Mouse (Mus musculus): Measurements from ENCODE around the gene Kcnn3. TPM values are rescaled to one million over a fixed set of nuclear protein-coding genes. Genes with fewer than 3 reads are reported as not detected.
A peak's percentile ranks its signal among the peaks of the same experiment; 100 is the strongest.

Gene Kcnn3
- polyA plus RNA-seq, 1 experiment from 2014 or later, result 4.0 TPM

DNA sequence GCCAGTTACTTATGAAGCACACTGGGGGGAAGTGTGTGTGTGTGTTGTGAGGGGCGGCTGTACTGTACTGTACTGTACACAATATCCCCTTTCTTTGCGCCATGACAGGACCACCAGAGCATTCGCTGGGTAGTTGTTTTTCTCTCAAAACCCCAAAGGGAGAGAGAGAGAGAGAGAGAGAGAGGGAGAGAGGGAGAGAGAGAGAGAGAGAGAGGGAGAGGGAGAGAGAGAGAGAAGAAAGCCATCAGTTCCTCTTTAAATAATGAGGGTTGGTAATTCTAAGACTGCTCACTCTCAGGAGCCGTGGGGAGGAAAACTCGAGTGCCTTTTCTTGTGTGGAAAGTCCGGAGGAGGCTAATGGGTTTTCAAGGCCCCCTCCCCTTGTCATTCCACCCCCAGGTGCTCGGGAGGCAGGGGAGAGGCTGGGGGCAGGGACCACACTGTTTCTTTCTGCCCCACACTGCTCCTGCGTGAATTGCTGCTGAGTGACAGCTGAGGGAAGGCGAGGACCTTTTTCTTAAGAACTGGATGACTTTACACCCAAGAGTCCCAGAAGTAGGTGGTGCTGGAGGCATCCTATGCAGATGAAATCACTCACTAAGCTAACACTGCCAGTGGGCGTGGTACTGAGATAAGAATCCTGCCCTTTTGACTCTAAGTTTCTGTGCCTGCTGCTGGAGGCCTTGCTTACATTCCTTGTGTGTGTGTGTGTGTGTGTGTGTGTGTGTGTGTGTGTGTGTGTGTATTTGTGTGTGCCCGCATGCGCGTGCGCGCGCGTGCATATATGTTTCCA, 6.5 kb downstream of the Kcnn3 start:
- Histone ChIP-seq H3K27me3 (ENCODE audit: control insufficient read depth, insufficient read depth, low read length) (peaks cover 29% of the 10 kb centered on the region), H3K4me3 (ENCODE audit: low read length) (no peak overlapping the region), H3K27ac (ENCODE audit: low read length) (no peak overlapping the region), H3K36me3 (ENCODE audit: control insufficient read depth, insufficient read depth) (no peaks in the 10 kb centered on the region), H3K4me1 (ENCODE audit: control insufficient read depth, insufficient read depth, low read length) (peaks cover 5% of the 10 kb centered on the region; the same call in 1 of the 2 replicates), H3K9me3 (replicated peaks; ENCODE audit: control insufficient read depth, low read length) (no peaks in the 10 kb centered on the region), H3K9ac (ENCODE audit: low read length) (no peak overlapping the region), H3K4me2 (ENCODE audit: low read depth, low read length) (no peak overlapping the region)
- no peak for ATAC-seq (replicated peaks; ENCODE audit: extremely low read depth, insufficient read depth, low FRiP score)
- 59% methylated on average over 17 of the region's 17 CpGs for WGBS

DNA sequence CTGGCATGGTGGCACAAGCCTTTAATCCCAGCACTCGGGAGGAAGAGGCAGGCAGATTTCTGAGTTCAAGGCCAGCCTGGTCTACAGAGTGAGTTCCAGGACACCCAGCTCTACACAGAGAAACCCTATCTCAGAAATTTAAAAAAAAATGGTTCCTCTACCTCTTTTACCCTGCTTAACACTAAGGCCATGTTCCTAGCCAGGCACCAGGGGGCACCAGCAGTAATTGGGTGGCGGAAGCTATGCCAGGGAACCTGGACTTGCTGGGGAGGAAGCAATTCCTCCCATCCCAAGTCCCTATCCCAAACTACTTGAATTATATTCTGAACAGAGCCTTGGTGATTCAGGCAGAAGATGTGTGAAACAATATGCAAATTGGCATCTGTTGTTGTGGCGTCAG, 9.8 kb downstream of the Kcnn3 start:
- no peak for ATAC-seq (replicated peaks; ENCODE audit: extremely low read depth, insufficient read depth, low FRiP score)
- H3K9me3 ChIP-seq (replicated peaks; ENCODE audit: control insufficient read depth, low read length), result no peaks in the 10 kb centered on the region

DNA sequence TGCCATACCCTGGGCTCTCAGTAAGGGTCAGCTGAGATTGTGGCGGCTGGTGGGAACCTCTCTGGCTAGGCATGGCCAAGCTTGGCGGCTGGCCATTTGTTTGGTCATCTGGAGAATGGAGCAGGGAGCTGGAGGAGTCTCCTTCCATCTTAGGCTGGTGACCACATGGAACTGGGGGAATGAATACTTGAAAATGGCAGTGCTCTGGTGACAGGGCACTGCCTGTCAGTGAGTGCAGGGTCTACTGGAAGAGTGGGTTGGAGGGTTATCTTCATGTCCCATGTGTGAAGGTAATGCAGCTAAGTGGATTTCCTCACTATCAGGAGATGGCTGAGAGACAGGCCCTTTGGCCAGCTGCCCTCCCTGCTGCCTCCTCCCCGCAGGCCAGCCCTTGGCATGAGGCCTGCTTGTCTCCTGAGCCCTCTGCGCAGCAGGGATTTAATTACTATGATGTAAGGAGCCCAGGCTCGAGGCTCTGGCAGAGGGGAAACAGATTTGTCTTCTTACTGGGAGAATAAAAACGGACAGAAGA, 14.7 kb downstream of the Kcnn3 start:
- Histone ChIP-seq H3K9me3 (replicated peaks; ENCODE audit: control insufficient read depth, low read length) (no peaks in the 10 kb centered on the region), H3K4me3 (ENCODE audit: low read length) (no peak overlapping the region), H3K27me3 (ENCODE audit: control insufficient read depth, insufficient read depth, low read length) (peaks cover 10% of the 10 kb centered on the region), H3K4me1 (ENCODE audit: control insufficient read depth, insufficient read depth, low read length) (peaks cover 13% of the 10 kb centered on the region), H3K36me3 (ENCODE audit: control insufficient read depth, insufficient read depth) (no peaks in the 10 kb centered on the region), H3K9ac (ENCODE audit: low read length) (no peak overlapping the region), H3K4me2 (ENCODE audit: low read depth, low read length) (no peak overlapping the region), H3K27ac (ENCODE audit: low read length) (0 out of 2 replicates have a peak overlapping the region, but pooled peaks have one; percentile 4)
- 20% methylated on average over 6 of the region's 6 CpGs for WGBS
- peak; percentile 85 for ATAC-seq (replicated peaks; ENCODE audit: extremely low read depth, insufficient read depth, low FRiP score)

More for the DNA sequence above, 9.8 kb downstream of the Kcnn3 start:
- Histone ChIP-seq H3K4me2 (ENCODE audit: low read depth, low read length) (no peak overlapping the region), H3K4me3 (ENCODE audit: low read length) (no peak overlapping the region), H3K27ac (ENCODE audit: low read length) (no peak overlapping the region), H3K36me3 (ENCODE audit: control insufficient read depth, insufficient read depth) (no peaks in the 10 kb centered on the region), H3K9ac (ENCODE audit: low read length) (no peak overlapping the region), H3K27me3 (ENCODE audit: control insufficient read depth, insufficient read depth, low read length) (peaks cover 11% of the 10 kb centered on the region), H3K4me1 (ENCODE audit: control insufficient read depth, insufficient read depth, low read length) (peaks cover 7% of the 10 kb centered on the region)
- WGBS, result 82% methylated on average over 3 of the region's 3 CpGs

DNA sequence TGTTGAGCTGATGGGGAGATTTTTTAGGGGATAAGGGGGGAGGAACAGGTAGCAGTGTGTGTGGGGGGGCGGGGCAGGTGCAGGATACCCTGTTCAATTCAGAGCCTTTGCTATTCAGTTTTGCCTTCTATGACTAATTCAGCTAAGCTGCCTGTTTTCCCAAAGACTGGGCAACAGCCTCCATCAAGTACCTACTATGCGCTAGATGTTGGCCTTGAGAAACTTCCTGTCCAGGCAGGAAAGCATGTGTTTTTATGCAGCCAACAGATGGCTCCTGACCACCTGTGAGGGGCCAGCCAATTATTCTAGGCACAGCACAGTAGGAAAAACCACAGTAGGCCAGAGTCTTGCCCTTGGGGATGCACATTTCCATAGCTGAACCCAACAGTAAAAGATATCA, 15.2 kb downstream of the Kcnn3 start:
- Histone ChIP-seq H3K9ac (ENCODE audit: low read length) (no peak overlapping the region), H3K4me2 (ENCODE audit: low read depth, low read length) (no peak overlapping the region), H3K9me3 (replicated peaks; ENCODE audit: control insufficient read depth, low read length) (no peaks in the 10 kb centered on the region), H3K27ac (ENCODE audit: low read length) (no peak overlapping the region), H3K27me3 (ENCODE audit: control insufficient read depth, insufficient read depth, low read length) (peaks cover 10% of the 10 kb centered on the region), H3K36me3 (ENCODE audit: control insufficient read depth, insufficient read depth) (no peaks in the 10 kb centered on the region), H3K4me3 (ENCODE audit: low read length) (no peak overlapping the region), H3K4me1 (ENCODE audit: control insufficient read depth, insufficient read depth, low read length) (peaks cover 13% of the 10 kb centered on the region)
- 92% methylated on average over 2 of the region's 2 CpGs for WGBS
- no peak for ATAC-seq (replicated peaks; ENCODE audit: extremely low read depth, insufficient read depth, low FRiP score)

DNA sequence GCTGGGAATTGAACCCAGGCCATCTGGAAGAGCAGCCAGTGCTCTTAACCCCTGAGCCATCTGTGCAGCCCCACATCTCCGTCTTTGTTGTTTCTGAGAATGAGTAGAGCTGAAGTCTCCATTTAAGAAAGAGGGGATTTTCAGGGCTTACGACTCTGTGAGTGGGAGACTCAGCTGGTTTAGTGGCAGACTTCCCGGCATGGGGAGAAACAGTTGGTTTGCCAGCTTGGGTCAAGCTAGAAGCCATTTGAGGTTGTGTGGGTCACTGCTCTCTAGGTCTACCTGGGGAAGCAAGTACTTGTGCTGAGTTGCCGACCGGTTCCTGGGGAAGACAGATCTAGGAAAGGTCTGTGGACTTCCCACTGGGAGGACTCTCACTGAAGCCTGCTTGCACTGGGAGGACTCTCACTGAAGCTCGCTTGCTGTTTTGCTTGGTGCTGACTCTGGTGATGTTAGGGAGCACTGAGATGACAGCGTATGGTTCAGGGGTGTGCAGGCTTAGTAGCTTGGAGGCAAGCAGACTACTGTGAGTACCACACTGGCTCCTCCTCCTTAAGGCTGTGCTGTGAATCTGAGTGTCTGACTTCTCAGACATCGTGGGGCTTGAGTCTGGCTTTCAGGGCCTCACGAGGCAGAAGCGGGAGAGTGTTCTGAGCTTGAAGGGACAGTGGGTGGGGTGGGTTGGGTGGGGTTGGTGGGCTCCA, 19.2 kb downstream of the Kcnn3 start:
- Histone ChIP-seq H3K9ac (ENCODE audit: low read length) (no peak overlapping the region), H3K36me3 (ENCODE audit: control insufficient read depth, insufficient read depth) (no peaks in the 10 kb centered on the region), H3K4me3 (ENCODE audit: low read length) (no peak overlapping the region), H3K9me3 (replicated peaks; ENCODE audit: control insufficient read depth, low read length) (no peaks in the 10 kb centered on the region), H3K27me3 (ENCODE audit: control insufficient read depth, insufficient read depth, low read length) (peaks cover 7% of the 10 kb centered on the region; the same call in 1 of the 2 replicates), H3K4me1 (ENCODE audit: control insufficient read depth, insufficient read depth, low read length) (peaks cover 14% of the 10 kb centered on the region), H3K4me2 (ENCODE audit: low read depth, low read length) (no peak overlapping the region), H3K27ac (ENCODE audit: low read length) (no peak overlapping the region)
- WGBS, result 80% methylated on average over 10 of the region's 10 CpGs
- ATAC-seq (replicated peaks; ENCODE audit: extremely low read depth, insufficient read depth, low FRiP score), result no peak

DNA sequence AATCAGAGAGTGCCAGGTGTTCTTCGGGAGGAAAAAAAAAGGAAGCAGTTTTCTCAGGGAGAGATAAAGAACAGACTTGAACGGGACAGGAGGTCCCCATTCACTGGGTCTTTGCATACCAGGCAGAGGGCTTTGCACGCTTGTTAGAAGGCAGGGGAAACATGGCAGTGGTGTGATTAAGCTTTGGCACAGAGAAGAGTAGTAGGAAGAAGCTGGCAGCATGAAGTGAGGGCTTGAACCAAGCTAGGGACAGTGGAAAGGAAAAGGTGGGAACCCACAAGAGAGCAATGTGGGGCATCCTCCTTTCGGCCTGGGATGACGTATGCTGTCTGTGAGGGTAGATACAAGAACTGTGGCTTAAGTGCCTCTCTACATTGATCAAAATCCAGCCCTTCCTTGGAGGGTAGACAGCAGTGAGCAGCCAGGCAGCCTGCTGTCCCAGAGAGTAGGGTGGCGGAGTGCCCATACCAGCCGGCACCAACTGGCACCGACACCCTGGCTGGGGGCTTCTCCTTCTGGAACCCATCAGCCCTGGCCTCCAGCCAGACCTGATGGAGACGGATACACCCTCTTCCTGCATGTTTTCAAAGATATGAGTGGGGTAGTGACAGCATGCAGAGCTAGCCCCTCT, 19.9 kb downstream of the Kcnn3 start:
- Histone ChIP-seq H3K4me2 (ENCODE audit: low read depth, low read length) (no peak overlapping the region), H3K27me3 (ENCODE audit: control insufficient read depth, insufficient read depth, low read length) (peaks cover 7% of the 10 kb centered on the region; the same call in 1 of the 2 replicates), H3K9ac (ENCODE audit: low read length) (no peak overlapping the region), H3K4me1 (ENCODE audit: control insufficient read depth, insufficient read depth, low read length) (peaks cover 7% of the 10 kb centered on the region), H3K4me3 (ENCODE audit: low read length) (no peak overlapping the region), H3K9me3 (replicated peaks; ENCODE audit: control insufficient read depth, low read length) (no peaks in the 10 kb centered on the region), H3K27ac (ENCODE audit: low read length) (no peak overlapping the region), H3K36me3 (ENCODE audit: control insufficient read depth, insufficient read depth) (no peaks in the 10 kb centered on the region)
- WGBS, result 37% methylated on average over 8 of the region's 9 CpGs
- no peak for ATAC-seq (replicated peaks; ENCODE audit: extremely low read depth, insufficient read depth, low FRiP score)

DNA sequence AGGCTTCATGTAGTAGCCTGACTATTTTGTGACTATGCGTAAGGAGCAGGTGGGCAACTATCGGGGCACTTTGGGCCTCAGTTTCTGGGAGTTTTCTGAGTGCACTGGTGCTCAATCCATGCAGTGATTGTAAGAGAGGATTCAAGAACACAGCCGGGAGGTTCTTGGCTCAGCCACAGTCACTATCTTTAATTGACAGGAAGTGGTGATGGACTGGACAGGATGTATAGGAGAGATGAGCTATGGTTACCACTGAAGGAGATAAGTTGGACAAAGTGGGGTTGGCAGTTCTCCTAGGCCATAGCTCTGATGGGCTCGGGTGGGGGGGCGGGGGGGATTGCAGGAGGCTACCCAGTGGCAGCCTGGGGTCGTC, 20.4 kb downstream of the Kcnn3 start:
- Histone ChIP-seq H3K4me2 (ENCODE audit: low read depth, low read length) (no peak overlapping the region), H3K36me3 (ENCODE audit: control insufficient read depth, insufficient read depth) (no peaks in the 10 kb centered on the region), H3K4me3 (ENCODE audit: low read length) (no peak overlapping the region), H3K27ac (ENCODE audit: low read length) (no peak overlapping the region), H3K9me3 (replicated peaks; ENCODE audit: control insufficient read depth, low read length) (no peaks in the 10 kb centered on the region), H3K4me1 (ENCODE audit: control insufficient read depth, insufficient read depth, low read length) (peaks cover 2% of the 10 kb centered on the region), H3K27me3 (ENCODE audit: control insufficient read depth, insufficient read depth, low read length) (peaks cover 7% of the 10 kb centered on the region; the same call in 1 of the 2 replicates), H3K9ac (ENCODE audit: low read length) (no peak overlapping the region)
- WGBS, result 62% methylated on average over 6 of the region's 6 CpGs
- no peak for ATAC-seq (replicated peaks; ENCODE audit: extremely low read depth, insufficient read depth, low FRiP score)

DNA sequence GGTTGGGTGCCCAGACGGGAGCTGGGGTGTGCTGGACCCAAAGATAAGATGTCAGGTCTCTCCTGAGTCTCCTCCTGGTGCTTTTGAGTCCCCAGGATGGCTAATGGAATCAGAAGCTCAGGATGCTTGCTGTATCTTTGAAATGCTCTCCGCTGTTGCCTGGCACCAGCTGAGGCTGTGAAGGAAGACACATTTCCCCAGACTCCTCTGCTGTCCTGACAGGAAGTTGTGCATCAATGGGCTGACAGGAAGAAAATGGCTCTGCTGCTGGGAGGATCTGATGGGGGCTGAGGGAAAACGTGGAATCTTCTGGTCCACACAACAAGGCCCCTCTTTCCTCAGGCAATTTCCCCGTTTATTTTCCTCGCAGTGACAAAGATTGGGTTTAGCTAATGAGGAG, 27.0 kb downstream of the Kcnn3 start:
- no peak for ATAC-seq (replicated peaks; ENCODE audit: extremely low read depth, insufficient read depth, low FRiP score)
- no peaks in the 10 kb centered on the region for H3K27me3 ChIP-seq (ENCODE audit: control insufficient read depth, insufficient read depth, low read length)
- 36% methylated on average over 5 of the region's 5 CpGs for WGBS
- no peak overlapping the region for H3K4me3 ChIP-seq (ENCODE audit: low read length)
- no peaks in the 10 kb centered on the region for H3K36me3 ChIP-seq (ENCODE audit: control insufficient read depth, insufficient read depth)
- H3K9me3 ChIP-seq (replicated peaks; ENCODE audit: control insufficient read depth, low read length), result no peaks in the 10 kb centered on the region
- H3K27ac ChIP-seq (ENCODE audit: low read length), result no peak overlapping the region
- no peaks in the 10 kb centered on the region for H3K4me1 ChIP-seq (ENCODE audit: control insufficient read depth, insufficient read depth, low read length)
- no peak overlapping the region for H3K4me2 ChIP-seq (ENCODE audit: low read depth, low read length)
- H3K9ac ChIP-seq (ENCODE audit: low read length), result no peak overlapping the region
